Mouse (Mus musculus) ES-E14 (cell line): Measurements from ENCODE around the gene Ogg1. TPM values are rescaled to one million over a fixed set of nuclear protein-coding genes. Genes with fewer than 3 reads are reported as not detected.

Source experiments
- DNase-seq: peaks from one replicate; pipeline ENCODE4 v3.0.0-alpha.2; 2013; ENCODE audit warnings: low read depth, low spot score
- H3K27ac ChIP-seq: 2 replicates; pipeline ENCODE4 v1.5.1; 2012; ENCODE audit warnings: low read depth, mild to moderate bottlenecking, low read length, moderate library complexity, mixed read lengths; ENCODE audit not compliant: poor library complexity, insufficient read depth, severe bottlenecking
- H3K36me3 ChIP-seq: 2 replicates; pipeline ENCODE4 v1.6.1; 2012; ENCODE audit warnings: mild to moderate bottlenecking, low read length, moderate library complexity, mixed read lengths; ENCODE audit not compliant: control insufficient read depth, poor library complexity, insufficient read depth, severe bottlenecking
- H3K4me1 ChIP-seq, 2 experiments: fragments of 150-350 bp in 1 of 2; sonication (generic) in 1 of 2; 2 replicates each; pipeline ENCODE4 v1.6.1; 2012; ENCODE audit warnings: low read length in 2 of 2, mild to moderate bottlenecking in 1 of 2, mixed read lengths in 1 of 2; ENCODE audit not compliant: control insufficient read depth in 2 of 2, insufficient read depth in 2 of 2, poor library complexity in 1 of 2
- H3K4me3 ChIP-seq, 2 experiments: fragments of 150-350 bp in 1 of 2; sonication (generic) in 1 of 2; 2 replicates each; pipeline ENCODE4 v1.5.1; 2012; ENCODE audit warnings: low read length in 2 of 2, low read depth in 1 of 2, mild to moderate bottlenecking in 1 of 2, mixed read lengths in 1 of 2; ENCODE audit not compliant: insufficient read depth in 1 of 2, poor library complexity in 1 of 2, severe bottlenecking in 1 of 2
- H3K9ac ChIP-seq: 2 replicates; pipeline ENCODE4 v1.6.1; 2012; ENCODE audit warnings: low read depth, mild to moderate bottlenecking, low read length, mixed read lengths; ENCODE audit not compliant: poor library complexity, insufficient read depth, severe bottlenecking
- H3K9me3 ChIP-seq: fragments of 150-350 bp; sonication (generic); 2 replicates; pipeline ENCODE4 v1.6.1; 2012; ENCODE audit warnings: low read depth, mild to moderate bottlenecking, low read length; ENCODE audit not compliant: control insufficient read depth, insufficient read depth
- CHD2 ChIP-seq: IDR thresholded peaks from 2 replicates; pipeline ENCODE4 v1.6.1; 2014; ENCODE audit warnings: mild to moderate bottlenecking, low read depth, low read length, inconsistent platforms
- HCFC1 ChIP-seq: IDR thresholded peaks from 2 replicates; pipeline ENCODE4 v1.6.1; 2012; ENCODE audit warnings: low read length, inconsistent platforms, borderline replicate concordance; ENCODE audit not compliant: insufficient read depth
- MAFK ChIP-seq: IDR thresholded peaks from 2 replicates; pipeline ENCODE4 v1.6.1; 2014; ENCODE audit warnings: mild to moderate bottlenecking, low read depth, low read length, inconsistent platforms; ENCODE audit not compliant: insufficient read depth
- ZC3H11A ChIP-seq: IDR thresholded peaks from 2 replicates; pipeline ENCODE4 v1.6.1; 2012; ENCODE audit warnings: low read depth, mild to moderate bottlenecking, inconsistent platforms, low read length, borderline replicate concordance
- ZNF384 ChIP-seq: IDR thresholded peaks from 2 replicates; pipeline ENCODE4 v1.6.1; 2012; ENCODE audit warnings: low read depth, low read length, inconsistent platforms
- in situ Hi-C, 2 experiments: fragments of 600-800 bp; cut with MboI; formaldehyde crosslinking; loops; one replicate each; pipeline ENCODE4 v1.15.1; 2025; ENCODE audit warnings: low sequenced_read_pairs in 2 of 2, inconsistent platforms in 1 of 2; ENCODE audit not compliant: unreplicated experiment in 2 of 2
- total RNA-seq: library from RNA; depleted of rRNA; stranded (reverse); fragments of 300-350 nt; gene quantifications from 2 replicates; pipeline ENCODE4 v1.2.3, GENCODE M21; 2012; rRNA removed

The Ogg1 gene
- total RNA-seq, 1 experiment: 13.0 TPM

DNA sequence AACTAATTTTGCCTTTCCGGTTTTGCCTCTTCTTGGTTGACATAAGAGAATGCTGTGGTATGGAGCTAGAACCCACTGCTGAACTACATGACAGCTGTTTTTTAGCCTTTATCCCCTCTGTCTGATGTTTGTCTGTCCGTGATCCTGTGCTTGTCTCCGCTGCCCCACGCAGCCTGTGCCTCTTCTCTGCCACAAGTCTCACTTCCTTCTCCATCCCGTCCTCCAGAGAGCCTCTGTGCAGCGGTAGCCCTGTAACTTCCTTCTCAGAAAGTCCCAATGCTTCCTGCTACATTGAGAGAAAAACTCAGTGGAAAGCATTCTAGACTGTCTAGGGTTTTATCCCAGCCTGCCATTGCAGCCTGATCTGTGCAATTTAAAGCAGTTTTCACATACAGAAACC is 52.5 kb downstream of the Ogg1 start:
- DNase-seq: no peak
- peaks cover 3 to 4% of the 10 kb centered on the region in 2 experiments; a peak in 2 of 4 replicates for H3K4me1 ChIP-seq
- peaks cover 41% of the 10 kb centered on the region for H3K36me3 ChIP-seq
- H3K9me3 ChIP-seq: no peaks in the 10 kb centered on the region
- in situ Hi-C loops: no loop called here
- H3K27ac ChIP-seq: no peak overlapping the region
- H3K4me3 ChIP-seq: peak overlapping the region; percentile 87 to 90
- TF ChIP-seq ZC3H11A: no peak
- TF ChIP-seq ZNF384: no peak
- TF ChIP-seq MAFK: no peak
- no peak for TF ChIP-seq HCFC1
- TF ChIP-seq CHD2: no peak
- 0 out of 2 replicates have a peak overlapping the region, but pooled peaks have one; percentile 2 for H3K9ac ChIP-seq

DNA sequence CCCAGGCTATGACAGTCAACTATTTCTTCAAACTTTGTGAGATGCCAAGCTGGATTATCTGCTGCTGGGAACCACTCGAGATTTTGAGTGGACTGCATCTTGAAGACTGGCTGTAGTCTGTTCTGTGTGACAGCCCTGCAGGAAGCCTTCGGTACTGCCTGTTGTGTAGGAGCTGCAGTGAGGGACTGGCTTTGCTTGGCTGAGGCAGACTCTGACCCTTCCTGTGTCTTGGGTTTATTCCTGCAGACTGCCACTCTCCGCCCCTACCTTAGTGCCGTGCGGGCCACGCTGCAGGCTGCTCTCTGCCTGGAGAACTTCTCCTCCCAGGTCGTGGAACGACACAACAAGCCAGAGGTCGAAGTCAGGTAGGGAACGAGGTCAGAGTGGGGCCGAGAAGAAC is 53.7 kb downstream of the Ogg1 start:
- H3K4me1 ChIP-seq: peaks cover 3 to 4% of the 10 kb centered on the region in 2 experiments; a peak in 2 of 4 replicates
- TF ChIP-seq MAFK: no peak
- no peak for TF ChIP-seq ZNF384
- TF ChIP-seq HCFC1: no peak
- no peak for TF ChIP-seq CHD2
- no peak for TF ChIP-seq ZC3H11A
- no peaks in the 10 kb centered on the region for H3K9me3 ChIP-seq
- H3K27ac ChIP-seq: no peak overlapping the region
- no peak overlapping the region for H3K4me3 ChIP-seq
- DNase-seq: no peak
- no peak overlapping the region for H3K9ac ChIP-seq
- in situ Hi-C loops: no loop called here
- peaks cover 46% of the 10 kb centered on the region for H3K36me3 ChIP-seq

DNA sequence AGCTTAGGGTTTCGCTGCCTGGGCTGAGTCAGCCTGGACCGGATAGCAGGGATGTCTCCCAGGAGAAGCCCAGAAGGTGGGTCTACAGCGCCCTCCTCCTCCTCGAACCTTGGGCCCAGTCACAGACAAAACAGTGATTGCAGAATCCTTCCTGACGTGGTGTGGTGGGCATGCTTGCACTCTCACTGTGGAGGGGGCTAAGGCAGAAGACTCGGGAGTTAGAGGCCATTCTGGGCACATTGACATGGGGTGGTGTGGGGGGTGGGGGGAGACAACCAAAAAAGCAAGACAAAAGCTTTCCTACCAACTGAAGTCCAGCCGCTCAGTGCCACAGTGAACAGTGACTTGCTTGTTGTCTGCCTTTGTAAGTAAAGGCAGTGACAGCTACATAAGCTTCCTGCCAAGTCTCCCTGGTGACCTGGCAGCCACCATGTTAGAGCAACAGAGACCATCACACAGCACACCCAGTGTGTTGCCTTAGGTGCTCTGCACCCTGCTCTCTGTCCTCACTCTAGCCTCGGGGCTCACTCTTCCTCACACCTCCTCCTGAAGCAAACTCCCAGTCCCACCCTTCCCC is 57.7 kb downstream of the Ogg1 start:
- Histone ChIP-seq H3K36me3 (peaks cover 66% of the 10 kb centered on the region), H3K9me3 (no peaks in the 10 kb centered on the region), H3K4me3 (no peak overlapping the region), H3K27ac (no peak overlapping the region), H3K4me1 (peaks cover 4 to 5% of the 10 kb centered on the region in 2 experiments; a peak in 3 of 4 replicates), H3K9ac (no peak overlapping the region)
- no peak for DNase-seq
- no peak for TF ChIP-seq ZNF384
- TF ChIP-seq ZC3H11A: no peak
- TF ChIP-seq MAFK: no peak
- TF ChIP-seq CHD2: no peak
- no peak for TF ChIP-seq HCFC1
- in situ Hi-C loops: no loop called here

Other genes with a start within 250 kb of the Ogg1 start
- 79.4 and 81.4 TPM in 2 replicates for gene Setd5, start 249.6 kb upstream of the Ogg1 start, total RNA-seq
- gene Lhfpl4, start 131.6 kb upstream of the Ogg1 start, total RNA-seq: 5.2 and 5.9 TPM in 2 replicates
- gene Mtmr14, start 89.1 kb upstream of the Ogg1 start, total RNA-seq: 42.4 and 44.8 TPM in 2 replicates
- 1.7 and 2.9 TPM in 2 replicates for gene Cpne9, start 44.7 kb upstream of the Ogg1 start, total RNA-seq
- gene Brpf1, start 19.8 kb upstream of the Ogg1 start, total RNA-seq: 38.8 and 43.1 TPM in 2 replicates
- gene Camk1, start 17.0 kb downstream of the Ogg1 start, total RNA-seq: 8.5 and 9.4 TPM in 2 replicates
- 31.7 and 35.3 TPM in 2 replicates for gene Tada3, start 50.9 kb downstream of the Ogg1 start, total RNA-seq
- 217 and 227 TPM in 2 replicates for gene Arpc4, start 51.1 kb downstream of the Ogg1 start, total RNA-seq
- 5.3 and 6.9 TPM in 2 replicates for gene Ttll3, start 62.3 kb downstream of the Ogg1 start, total RNA-seq
- gene Rpusd3, start 92.4 kb downstream of the Ogg1 start, total RNA-seq: 34.5 and 42.3 TPM in 2 replicates
- gene Cidec, start 108.8 kb downstream of the Ogg1 start, total RNA-seq: 0.42 and 0.45 TPM in 2 replicates
- 119 and 140 TPM in 2 replicates for gene Jagn1, start 115.6 kb downstream of the Ogg1 start, total RNA-seq
- 0.80 and 3.0 TPM in 2 replicates for gene Il17re, start 131.5 kb downstream of the Ogg1 start, total RNA-seq
- gene Il17rc, start 144.5 kb downstream of the Ogg1 start, total RNA-seq: 6.2 and 13.3 TPM in 2 replicates
- 20.8 and 29.9 TPM in 2 replicates for gene Creld1, start 156.3 kb downstream of the Ogg1 start, total RNA-seq
- 15.1 and 16.3 TPM in 2 replicates for gene Prrt3, start 175.0 kb downstream of the Ogg1 start, total RNA-seq
- gene Emc3, start 204.7 kb downstream of the Ogg1 start, total RNA-seq: 71.2 and 74.1 TPM in 2 replicates
- gene Fancd2, start 204.7 kb downstream of the Ogg1 start, total RNA-seq: 34.7 and 37.5 TPM in 2 replicates